Mouse (Mus musculus) limb, embryonic 15.5 days (tissue): ENCODE measurements around the gene Harbi1. TPM values are rescaled to one million over a fixed set of nuclear protein-coding genes. Genes with fewer than 3 reads are reported as not detected.

Experiments used
- ATAC-seq: fragments of 200-750 bp; cut with Nextera tagmentation; 2 replicates; pipeline ENCODE4 v1.8.0; 2017; ENCODE audit warnings: low read depth, moderate TSS enrichment; ENCODE audit not compliant: insufficient number of reproducible peaks, low FRiP score, low TSS enrichment
- H3K27ac ChIP-seq: fragments of 300-500 bp; sonication (generic); 2 replicates; pipeline ENCODE4 v1.5.1; 2015; ENCODE audit warnings: moderate library complexity, mild to moderate bottlenecking, inconsistent platforms
- H3K27me3 ChIP-seq: fragments of 300-500 bp; sonication (generic); 2 replicates; pipeline ENCODE4 v1.6.1; 2015; ENCODE audit warnings: inconsistent platforms
- H3K36me3 ChIP-seq: fragments of 300-500 bp; sonication (generic); 2 replicates; pipeline ENCODE4 v1.6.1; 2015; ENCODE audit warnings: inconsistent platforms
- H3K4me1 ChIP-seq: fragments of 300-500 bp; sonication (generic); 2 replicates; pipeline ENCODE4 v1.6.1; 2015; ENCODE audit warnings: inconsistent platforms
- H3K4me2 ChIP-seq: fragments of 300-500 bp; sonication (generic); 2 replicates; pipeline ENCODE4 v1.6.1; 2015; ENCODE audit warnings: mild to moderate bottlenecking, inconsistent platforms
- H3K4me3 ChIP-seq: fragments of 300-500 bp; sonication (generic); 2 replicates; pipeline ENCODE4 v1.5.1; 2015; ENCODE audit warnings: mild to moderate bottlenecking, inconsistent platforms
- H3K9ac ChIP-seq: fragments of 300-500 bp; sonication (generic); 2 replicates; pipeline ENCODE4 v1.6.1; 2015; ENCODE audit warnings: inconsistent platforms
- H3K9me3 ChIP-seq: fragments of 300-500 bp; sonication (generic); 2 replicates; pipeline ENCODE4 v1.6.1; 2016; ENCODE audit warnings: inconsistent platforms
- WGBS: fragments of 180-500 bp; shearing (Covaris S2); methylation state at CpG from one replicate; pipeline ENCODE4 v1.1.7; 2015; 5-methylcytosine and 5-hydroxymethylcytosine counted together
- polyA plus RNA-seq: library from polyadenylated mRNA; unstranded; fragments of >200 nt; fragmentation: Nextera tagmentation; extraction: Ambion mirVana; gene quantifications from 2 replicates; pipeline ENCODE4 v1.2.1, GENCODE M21; 2015

Gene Harbi1
- polyA plus RNA-seq, 1 experiment from 2014 or later, result 20.9 TPM

GRCm38 (mm10) chr2:91683919-91684318, 26.7 kb upstream of the Harbi1 start:
- no peaks in the 10 kb centered on the region for H3K27me3 ChIP-seq
- ATAC-seq, result no peak
- H3K4me1 ChIP-seq, result no peaks in the 10 kb centered on the region
- H3K4me2 ChIP-seq, result no peak overlapping the region
- H3K27ac ChIP-seq, result no peak overlapping the region
- peaks cover 80% of the 10 kb centered on the region for H3K36me3 ChIP-seq
- 68% methylated on average over 8 of the region's 8 CpGs for WGBS
- H3K9me3 ChIP-seq, result no peaks in the 10 kb centered on the region
- H3K4me3 ChIP-seq, result no peak overlapping the region
- no peak overlapping the region for H3K9ac ChIP-seq

GRCm38 (mm10) chr2:91689452-91689851, 21.2 kb upstream of the Harbi1 start:
- Histone ChIP-seq H3K4me1 (no peaks in the 10 kb centered on the region), H3K27me3 (no peaks in the 10 kb centered on the region), H3K9me3 (no peaks in the 10 kb centered on the region), H3K4me2 (no peak overlapping the region), H3K36me3 (peaks cover 68% of the 10 kb centered on the region), H3K4me3 (no peak overlapping the region), H3K9ac (no peak overlapping the region), H3K27ac (no peak overlapping the region)
- ATAC-seq, result no peak
- WGBS, result 87% methylated on average over 7 of the region's 7 CpGs

GRCm38 (mm10) chr2:91695436-91696224, 15.0 kb upstream of the Harbi1 start:
- H3K4me1 ChIP-seq, result no peaks in the 10 kb centered on the region
- no peak overlapping the region for H3K4me2 ChIP-seq
- peak overlapping the region; percentile 3; the same call in 1 of the 2 replicates for H3K27ac ChIP-seq
- WGBS, result 86% methylated on average over 10 of the region's 10 CpGs
- no peaks in the 10 kb centered on the region for H3K27me3 ChIP-seq
- H3K36me3 ChIP-seq, result peaks cover 30% of the 10 kb centered on the region
- ATAC-seq, result no peak
- no peak overlapping the region for H3K4me3 ChIP-seq
- no peaks in the 10 kb centered on the region for H3K9me3 ChIP-seq
- H3K9ac ChIP-seq, result no peak overlapping the region

- 76% methylated on average over 1 of the region's 1 CpGs for WGBS
- ATAC-seq, result no peak
- no peak overlapping the region for H3K4me2 ChIP-seq
- H3K9me3 ChIP-seq, result no peaks in the 10 kb centered on the region
- peaks cover 28% of the 10 kb centered on the region; the same call in 1 of the 2 replicates for H3K36me3 ChIP-seq
- no peak overlapping the region for H3K4me3 ChIP-seq
- H3K4me1 ChIP-seq, result no peaks in the 10 kb centered on the region
- no peak overlapping the region for H3K9ac ChIP-seq
- no peaks in the 10 kb centered on the region for H3K27me3 ChIP-seq
- peak overlapping the region; percentile 3; the same call in 1 of the 2 replicates for H3K27ac ChIP-seq
These were observed 14.4 kb upstream of the Harbi1 start for GRCm38 (mm10) chr2:91696225-91696590.

GRCm38 (mm10) chr2:91699225-91699624, 11.4 kb upstream of the Harbi1 start:
- no peaks in the 10 kb centered on the region for H3K27me3 ChIP-seq
- H3K4me2 ChIP-seq, result no peak overlapping the region
- no peak for ATAC-seq
- no peaks in the 10 kb centered on the region for H3K9me3 ChIP-seq
- H3K36me3 ChIP-seq, result peaks cover 10% of the 10 kb centered on the region; the same call in 1 of the 2 replicates
- no peak overlapping the region for H3K27ac ChIP-seq
- WGBS, result 67% methylated on average over 1 of the region's 1 CpGs
- H3K4me1 ChIP-seq, result no peaks in the 10 kb centered on the region
- no peak overlapping the region for H3K9ac ChIP-seq
- no peak overlapping the region for H3K4me3 ChIP-seq

GRCm38 (mm10) chr2:91701366-91701765, 9.3 kb upstream of the Harbi1 start:
- Histone ChIP-seq H3K9ac (no peak overlapping the region), H3K9me3 (no peaks in the 10 kb centered on the region), H3K36me3 (no peaks in the 10 kb centered on the region), H3K27ac (no peak overlapping the region), H3K4me1 (no peaks in the 10 kb centered on the region), H3K27me3 (no peaks in the 10 kb centered on the region), H3K4me3 (no peak overlapping the region), H3K4me2 (no peak overlapping the region)
- no peak for ATAC-seq
- WGBS, result 88% methylated on average over 2 of the region's 2 CpGs

GRCm38 (mm10) chr2:91705736-91706135, 4.9 kb upstream of the Harbi1 start:
- WGBS, result 80% methylated on average over 6 of the region's 6 CpGs

GRCm38 (mm10) chr2:91706456-91706855, 4.2 kb upstream of the Harbi1 start:
- no peak for ATAC-seq
- Histone ChIP-seq H3K4me1 (peaks cover 6% of the 10 kb centered on the region), H3K27ac (no peak overlapping the region), H3K27me3 (no peaks in the 10 kb centered on the region), H3K36me3 (no peaks in the 10 kb centered on the region; the same call in 1 of the 2 replicates), H3K4me3 (no peak overlapping the region), H3K9me3 (no peaks in the 10 kb centered on the region), H3K9ac (no peak overlapping the region), H3K4me2 (no peak overlapping the region)

More at GRCm38 (mm10) chr2:91705736-91706135, 4.9 kb upstream of the Harbi1 start:
- H3K9ac ChIP-seq, result no peak overlapping the region
- peaks cover 4% of the 10 kb centered on the region for H3K4me1 ChIP-seq
- no peak overlapping the region for H3K4me3 ChIP-seq
- H3K36me3 ChIP-seq, result no peaks in the 10 kb centered on the region; the same call in 1 of the 2 replicates
- no peak for ATAC-seq
- no peak overlapping the region for H3K27ac ChIP-seq
- H3K27me3 ChIP-seq, result no peaks in the 10 kb centered on the region
- H3K4me2 ChIP-seq, result no peak overlapping the region
- H3K9me3 ChIP-seq, result no peaks in the 10 kb centered on the region

GRCm38 (mm10) chr2:91708361-91708760, 2.3 kb upstream of the Harbi1 start:
- Histone ChIP-seq H3K27ac (no peak overlapping the region), H3K4me2 (no peak overlapping the region), H3K36me3 (no peaks in the 10 kb centered on the region; the same call in 1 of the 2 replicates), H3K9me3 (no peaks in the 10 kb centered on the region), H3K4me1 (peaks cover 17% of the 10 kb centered on the region), H3K9ac (no peak overlapping the region), H3K27me3 (no peaks in the 10 kb centered on the region), H3K4me3 (no peak overlapping the region)
- 94% methylated on average over 6 of the region's 6 CpGs for WGBS
- no peak for ATAC-seq

- H3K36me3 ChIP-seq, result no peaks in the 10 kb centered on the region; the same call in 1 of the 2 replicates
- peak overlapping the region; percentile 91 for H3K27ac ChIP-seq
- H3K4me3 ChIP-seq, result peak overlapping the region; percentile 100
- H3K9ac ChIP-seq, result peak overlapping the region; percentile 66
- no peak for ATAC-seq
- WGBS, result 2% methylated on average over 8 of the region's 8 CpGs
- no peaks in the 10 kb centered on the region for H3K9me3 ChIP-seq
- peaks cover 17% of the 10 kb centered on the region for H3K4me1 ChIP-seq
- H3K4me2 ChIP-seq, result peak overlapping the region; percentile 60
- no peaks in the 10 kb centered on the region for H3K27me3 ChIP-seq
These were observed 739 bp downstream of the Harbi1 start for GRCm38 (mm10) chr2:91711256-91711925.

- ATAC-seq, result no peak
- Histone ChIP-seq H3K4me1 (peaks cover 13% of the 10 kb centered on the region; the same call in 1 of the 2 replicates), H3K4me2 (no peak overlapping the region), H3K27me3 (no peaks in the 10 kb centered on the region), H3K27ac (no peak overlapping the region), H3K9ac (no peak overlapping the region), H3K9me3 (no peaks in the 10 kb centered on the region), H3K4me3 (no peak overlapping the region), H3K36me3 (peaks cover 20% of the 10 kb centered on the region; the same call in 1 of the 2 replicates)
- WGBS, result 93% methylated on average over 1 of the region's 1 CpGs
These were observed 4.3 kb downstream of the Harbi1 start for GRCm38 (mm10) chr2:91714921-91715320.

- no peak overlapping the region for H3K4me3 ChIP-seq
- H3K4me2 ChIP-seq, result no peak overlapping the region
- no peaks in the 10 kb centered on the region for H3K9me3 ChIP-seq
- no peak for ATAC-seq
- H3K9ac ChIP-seq, result no peak overlapping the region
- WGBS, result 88% methylated on average over 6 of the region's 6 CpGs
- no peak overlapping the region for H3K27ac ChIP-seq
- no peaks in the 10 kb centered on the region for H3K4me1 ChIP-seq
- peaks cover 35% of the 10 kb centered on the region for H3K36me3 ChIP-seq
- no peaks in the 10 kb centered on the region for H3K27me3 ChIP-seq
These were observed 7.6 kb downstream of the Harbi1 start for GRCm38 (mm10) chr2:91718276-91718675.
